Mouse (Mus musculus): ENCODE measurements around the gene Slc16a11.

Gene Slc16a11

GRCm38 (mm10) chr11:70200036-70200608 lies 12.4 kb upstream of the Slc16a11 start:
- no peak for DNase-seq (ENCODE audit: extremely low spot score)

GRCm38 (mm10) chr11:70201691-70202090 lies 10.9 kb upstream of the Slc16a11 start:
- peak; percentile 78 for DNase-seq (ENCODE audit: extremely low spot score)

- no peak for DNase-seq (ENCODE audit: extremely low spot score)
Measured at GRCm38 (mm10) chr11:70206801-70207200, 5.8 kb upstream of the Slc16a11 start.

- DNase-seq (ENCODE audit: extremely low spot score), result no peak
Measured at GRCm38 (mm10) chr11:70207283-70207682, 5.3 kb upstream of the Slc16a11 start.

GRCm38 (mm10) chr11:70208778-70209388 lies 3.7 kb upstream of the Slc16a11 start:
- no peak for DNase-seq (ENCODE audit: extremely low spot score)

GRCm38 (mm10) chr11:70210681-70211080 lies 1.9 kb upstream of the Slc16a11 start:
- no peak for DNase-seq (ENCODE audit: extremely low spot score)

- no peak for DNase-seq (ENCODE audit: extremely low spot score)
Measured at GRCm38 (mm10) chr11:70211972-70212371, 580 bp upstream of the Slc16a11 start.

- DNase-seq (ENCODE audit: extremely low spot score), result peak; percentile 66
Measured at GRCm38 (mm10) chr11:70212896-70213295, 344 bp downstream of the Slc16a11 start.

GRCm38 (mm10) chr11:70213736-70214135 lies 1.2 kb downstream of the Slc16a11 start:
- DNase-seq (ENCODE audit: extremely low spot score), result peak; percentile 1

- peak; percentile 51 for DNase-seq (ENCODE audit: extremely low spot score)
Measured at GRCm38 (mm10) chr11:70214191-70214855, 1.8 kb downstream of the Slc16a11 start.

GRCm38 (mm10) chr11:70214856-70215209 lies 2.3 kb downstream of the Slc16a11 start:
- peak; percentile 47 for DNase-seq (ENCODE audit: extremely low spot score)

GRCm38 (mm10) chr11:70215301-70215700 lies 2.7 kb downstream of the Slc16a11 start:
- peak; percentile 8 for DNase-seq (ENCODE audit: extremely low spot score)

GRCm38 (mm10) chr11:70216103-70216502 lies 3.6 kb downstream of the Slc16a11 start:
- no peak for DNase-seq (ENCODE audit: extremely low spot score)

GRCm38 (mm10) chr11:70218039-70218438 lies 5.5 kb downstream of the Slc16a11 start:
- no peak for DNase-seq (ENCODE audit: extremely low spot score)

- DNase-seq (ENCODE audit: extremely low spot score), result no peak
Measured at GRCm38 (mm10) chr11:70218741-70219470, 6.4 kb downstream of the Slc16a11 start.

- no peak for DNase-seq (ENCODE audit: extremely low spot score)
Measured at GRCm38 (mm10) chr11:70219873-70220272, 7.3 kb downstream of the Slc16a11 start.

- no peak for DNase-seq (ENCODE audit: extremely low spot score)
Measured at GRCm38 (mm10) chr11:70220323-70220722, 7.8 kb downstream of the Slc16a11 start.

- peak; percentile 94 for DNase-seq (ENCODE audit: extremely low spot score)
Measured at GRCm38 (mm10) chr11:70220731-70221602, 8.4 kb downstream of the Slc16a11 start, which contains the start of gene Slc16a13. TSS of gene Slc16a13 (minus strand) at chr11:70221064.

- no peak for DNase-seq (ENCODE audit: extremely low spot score)
Measured at GRCm38 (mm10) chr11:70221603-70222500, 9.3 kb downstream of the Slc16a11 start.

GRCm38 (mm10) chr11:70223724-70224123 lies 11.2 kb downstream of the Slc16a11 start:
- DNase-seq (ENCODE audit: extremely low spot score), result no peak
